Mouse (Mus musculus): ENCODE measurements around the gene Apol9b. TPM values are rescaled to one million over a fixed set of nuclear protein-coding genes. Genes with fewer than 3 reads are reported as not detected.

Gene Apol9b
- total and polyA plus RNA-seq, 2 experiments from 2014 or later = 0.37 to 0.41 TPM

GRCm38 (mm10) chr15:77750461-77750860 lies 21.6 kb downstream of the Apol9b start:
- Histone ChIP-seq H3K9ac (replicated peaks; ENCODE audit: low read length) (no peak overlapping the region), H3K27ac (no peak overlapping the region), H3K36me3 (ENCODE audit: insufficient read depth, low read length) (no peaks in the 10 kb centered on the region), H3K27me3 (ENCODE audit: insufficient read depth, low read length) (no peaks in the 10 kb centered on the region), H3K4me2 (ENCODE audit: low read depth, low read length) (no peak overlapping the region), H3K9me3 (ENCODE audit: low read length) (no peaks in the 10 kb centered on the region), H3K4me3 (ENCODE audit: low read length) (no peak overlapping the region), H3K4me1 (ENCODE audit: insufficient read depth, low read length) (no peaks in the 10 kb centered on the region)
- WGBS = 43% methylated on average over 1 of the region's 1 CpGs
- peak; percentile 59 for DNase-seq (ENCODE audit: low spot score)
- ATAC-seq = no peak
- TF ChIP-seq CTCF (IDR thresholded peaks at IDR 0.05; ENCODE audit: low read depth) = peak; percentile 74

GRCm38 (mm10) chr15:77752443-77752842 lies 23.6 kb downstream of the Apol9b start:
- Histone ChIP-seq H3K4me1 (ENCODE audit: insufficient read depth, low read length) (no peaks in the 10 kb centered on the region), H3K36me3 (ENCODE audit: insufficient read depth, low read length) (no peaks in the 10 kb centered on the region), H3K27me3 (ENCODE audit: insufficient read depth, low read length) (no peaks in the 10 kb centered on the region), H3K4me2 (ENCODE audit: low read depth, low read length) (no peak overlapping the region), H3K9ac (replicated peaks; ENCODE audit: low read length) (no peak overlapping the region), H3K9me3 (ENCODE audit: low read length) (no peaks in the 10 kb centered on the region), H3K4me3 (ENCODE audit: low read length) (no peak overlapping the region), H3K27ac (no peak overlapping the region)
- peak; percentile 68; the same call in 1 of the 2 replicates for ATAC-seq
- WGBS = 39% methylated on average over 11 of the region's 11 CpGs
- DNase-seq (ENCODE audit: low spot score) = peak; percentile 53
- TF ChIP-seq CTCF (IDR thresholded peaks at IDR 0.05; ENCODE audit: low read depth) = no peak

GRCm38 (mm10) chr15:77755132-77755531 lies 26.3 kb downstream of the Apol9b start:
- no peak for TF ChIP-seq CTCF (IDR thresholded peaks at IDR 0.05; ENCODE audit: low read depth)
- no peak for ATAC-seq
- H3K4me2 ChIP-seq (ENCODE audit: low read depth, low read length) = no peak overlapping the region
- DNase-seq (ENCODE audit: low spot score) = no peak
- H3K36me3 ChIP-seq (ENCODE audit: insufficient read depth, low read length) = no peaks in the 10 kb centered on the region
- H3K9ac ChIP-seq (replicated peaks; ENCODE audit: low read length) = no peak overlapping the region
- WGBS = 33% methylated on average over 1 of the region's 2 CpGs
- no peaks in the 10 kb centered on the region for H3K9me3 ChIP-seq (ENCODE audit: low read length)
- no peak overlapping the region for H3K4me3 ChIP-seq (ENCODE audit: low read length)
- H3K27ac ChIP-seq = no peak overlapping the region
- H3K27me3 ChIP-seq (ENCODE audit: insufficient read depth, low read length) = no peaks in the 10 kb centered on the region
- H3K4me1 ChIP-seq (ENCODE audit: insufficient read depth, low read length) = no peaks in the 10 kb centered on the region

GRCm38 (mm10) chr15:77756081-77756480 lies 27.2 kb downstream of the Apol9b start:
- no peak overlapping the region for H3K27ac ChIP-seq
- no peak for TF ChIP-seq CTCF (IDR thresholded peaks at IDR 0.05; ENCODE audit: low read depth)
- DNase-seq (ENCODE audit: low spot score) (no peak), ATAC-seq (no peak)
- H3K9me3 ChIP-seq (ENCODE audit: low read length) = no peaks in the 10 kb centered on the region
- 0 out of 2 replicates have a peak, but pooled peaks cover 4% of the 10 kb centered on the region for H3K36me3 ChIP-seq (ENCODE audit: insufficient read depth, low read length)
- no peak overlapping the region for H3K4me2 ChIP-seq (ENCODE audit: low read depth, low read length)
- 63% methylated on average over 2 of the region's 2 CpGs for WGBS
- no peaks in the 10 kb centered on the region for H3K27me3 ChIP-seq (ENCODE audit: insufficient read depth, low read length)
- H3K9ac ChIP-seq (replicated peaks; ENCODE audit: low read length) = no peak overlapping the region
- H3K4me1 ChIP-seq (ENCODE audit: insufficient read depth, low read length) = no peaks in the 10 kb centered on the region
- no peak overlapping the region for H3K4me3 ChIP-seq (ENCODE audit: low read length)

GRCm38 (mm10) chr15:77756848-77757247 lies 28.0 kb downstream of the Apol9b start, which contains the start of gene Apol8:
TSS of gene Apol8 (minus strand) at chr15:77757003.
- Histone ChIP-seq H3K4me2 (ENCODE audit: low read depth, low read length) (no peak within 1 kb of the TSS), H3K36me3 (ENCODE audit: insufficient read depth, low read length) (0 out of 2 replicates have a peak, but pooled peaks cover 11% of the 10 kb centered on the region), H3K27ac (no peak within 1 kb of the TSS), H3K9ac (replicated peaks; ENCODE audit: low read length) (no peak within 1 kb of the TSS), H3K9me3 (ENCODE audit: low read length) (no peaks in the 10 kb centered on the region), H3K27me3 (ENCODE audit: insufficient read depth, low read length) (no peaks in the 10 kb centered on the region), H3K4me3 (ENCODE audit: low read length) (no peak within 1 kb of the TSS), H3K4me1 (ENCODE audit: insufficient read depth, low read length) (no peaks in the 10 kb centered on the region)
- ATAC-seq (no peak), DNase-seq (ENCODE audit: low spot score) (peak; percentile 75)
- 8% methylated on average over 9 of the region's 9 CpGs for WGBS
- TF ChIP-seq CTCF (IDR thresholded peaks at IDR 0.05; ENCODE audit: low read depth) = peak; percentile 97

GRCm38 (mm10) chr15:77757586-77758226 lies 28.9 kb downstream of the Apol9b start:
- H3K27ac ChIP-seq = no peak overlapping the region
- WGBS = 89% methylated on average over 4 of the region's 4 CpGs
- ATAC-seq = no peak
- H3K4me2 ChIP-seq (ENCODE audit: low read depth, low read length) = no peak overlapping the region
- peaks cover 17% of the 10 kb centered on the region; the same call in 1 of the 2 replicates for H3K36me3 ChIP-seq (ENCODE audit: insufficient read depth, low read length)
- H3K9ac ChIP-seq (replicated peaks; ENCODE audit: low read length) = no peak overlapping the region
- no peak overlapping the region for H3K4me3 ChIP-seq (ENCODE audit: low read length)
- no peaks in the 10 kb centered on the region for H3K9me3 ChIP-seq (ENCODE audit: low read length)
- H3K27me3 ChIP-seq (ENCODE audit: insufficient read depth, low read length) = no peaks in the 10 kb centered on the region
- TF ChIP-seq CTCF (IDR thresholded peaks at IDR 0.05; ENCODE audit: low read depth) = peak; percentile 39
- no peaks in the 10 kb centered on the region for H3K4me1 ChIP-seq (ENCODE audit: insufficient read depth, low read length)
- no peak for DNase-seq (ENCODE audit: low spot score)

- H3K4me3 ChIP-seq (ENCODE audit: low read length) = no peak overlapping the region
- H3K27ac ChIP-seq = no peak overlapping the region
- H3K4me1 ChIP-seq (ENCODE audit: insufficient read depth, low read length) = no peaks in the 10 kb centered on the region
- no peak for ATAC-seq
- TF ChIP-seq CTCF (IDR thresholded peaks at IDR 0.05; ENCODE audit: low read depth) = no peak
- no peak overlapping the region for H3K4me2 ChIP-seq (ENCODE audit: low read depth, low read length)
- H3K9me3 ChIP-seq (ENCODE audit: low read length) = no peaks in the 10 kb centered on the region
- H3K9ac ChIP-seq (replicated peaks; ENCODE audit: low read length) = no peak overlapping the region
- peaks cover 35% of the 10 kb centered on the region; the same call in 1 of the 2 replicates for H3K36me3 ChIP-seq (ENCODE audit: insufficient read depth, low read length)
- WGBS = 94% methylated on average over 16 of the region's 16 CpGs
- H3K27me3 ChIP-seq (ENCODE audit: insufficient read depth, low read length) = no peaks in the 10 kb centered on the region
- no peak for DNase-seq (ENCODE audit: low spot score)
Observed at GRCm38 (mm10) chr15:77760037-77760436, 31.2 kb downstream of the Apol9b start.

Data from hindbrain, postnatal 0 days (tissue).